Mouse (Mus musculus): ENCODE measurements around the gene Usp10. TPM values are rescaled to one million over a fixed set of nuclear protein-coding genes. Genes with fewer than 3 reads are reported as not detected.

Usp10 gene
- polyA plus RNA-seq, 1 experiment from 2014 or later: 75.7 TPM

- H3K36me3 ChIP-seq (ENCODE audit: control insufficient read depth, insufficient read depth): no peaks in the 10 kb centered on the region
- H3K4me1 ChIP-seq (ENCODE audit: control insufficient read depth, low read depth, low read length): peaks cover 61% of the 10 kb centered on the region
- H3K27me3 ChIP-seq (ENCODE audit: control insufficient read depth, insufficient read depth, low read depth, low read length): no peaks in the 10 kb centered on the region
- H3K9ac ChIP-seq (ENCODE audit: low read depth, low read length): peak overlapping the region; percentile 87
- WGBS (ENCODE audit: insufficient replicate concordance): under 1% methylated on average over 30 of the region's 30 CpGs
- H3K4me3 ChIP-seq (ENCODE audit: low read depth, low read length): peak overlapping the region; percentile 81
- H3K9me3 ChIP-seq (replicated peaks; ENCODE audit: control insufficient read depth, low read length): no peaks in the 10 kb centered on the region
- H3K4me2 ChIP-seq (ENCODE audit: low read depth, low read length): peak overlapping the region; percentile 93
- ATAC-seq (ENCODE audit: low read depth): peak; percentile 10
- H3K27ac ChIP-seq (ENCODE audit: low read length): peak overlapping the region; percentile 93
These were observed 1.2 kb downstream of the Usp10 start for GRCm38 (mm10) chr8:119911258-119911962.

- no peak for ATAC-seq (ENCODE audit: low read depth)
- Histone ChIP-seq H3K9me3 (replicated peaks; ENCODE audit: control insufficient read depth, low read length) (no peaks in the 10 kb centered on the region), H3K27ac (ENCODE audit: low read length) (peak overlapping the region; percentile 75), H3K4me1 (ENCODE audit: control insufficient read depth, low read depth, low read length) (peaks cover 70% of the 10 kb centered on the region), H3K36me3 (ENCODE audit: control insufficient read depth, insufficient read depth) (no peaks in the 10 kb centered on the region), H3K9ac (ENCODE audit: low read depth, low read length) (peak overlapping the region; percentile 87), H3K4me3 (ENCODE audit: low read depth, low read length) (peak overlapping the region; percentile 81), H3K27me3 (ENCODE audit: control insufficient read depth, insufficient read depth, low read depth, low read length) (no peaks in the 10 kb centered on the region), H3K4me2 (ENCODE audit: low read depth, low read length) (peak overlapping the region; percentile 93)
- 54% methylated on average over 6 of the region's 6 CpGs for WGBS (ENCODE audit: insufficient replicate concordance)
These were observed 2.5 kb downstream of the Usp10 start for GRCm38 (mm10) chr8:119912643-119913042.

GRCm38 (mm10) chr8:119913181-119913580 lies 3.0 kb downstream of the Usp10 start:
- Histone ChIP-seq H3K9me3 (replicated peaks; ENCODE audit: control insufficient read depth, low read length) (no peaks in the 10 kb centered on the region), H3K4me3 (ENCODE audit: low read depth, low read length) (peak overlapping the region; percentile 81), H3K4me1 (ENCODE audit: control insufficient read depth, low read depth, low read length) (peaks cover 69% of the 10 kb centered on the region), H3K36me3 (ENCODE audit: control insufficient read depth, insufficient read depth) (no peaks in the 10 kb centered on the region), H3K9ac (ENCODE audit: low read depth, low read length) (peak overlapping the region; percentile 87), H3K4me2 (ENCODE audit: low read depth, low read length) (peak overlapping the region; percentile 93), H3K27me3 (ENCODE audit: control insufficient read depth, insufficient read depth, low read depth, low read length) (no peaks in the 10 kb centered on the region), H3K27ac (ENCODE audit: low read length) (peak overlapping the region; percentile 75)
- ATAC-seq (ENCODE audit: low read depth): no peak
- 53% methylated on average over 3 of the region's 3 CpGs for WGBS (ENCODE audit: insufficient replicate concordance)

DNA sequence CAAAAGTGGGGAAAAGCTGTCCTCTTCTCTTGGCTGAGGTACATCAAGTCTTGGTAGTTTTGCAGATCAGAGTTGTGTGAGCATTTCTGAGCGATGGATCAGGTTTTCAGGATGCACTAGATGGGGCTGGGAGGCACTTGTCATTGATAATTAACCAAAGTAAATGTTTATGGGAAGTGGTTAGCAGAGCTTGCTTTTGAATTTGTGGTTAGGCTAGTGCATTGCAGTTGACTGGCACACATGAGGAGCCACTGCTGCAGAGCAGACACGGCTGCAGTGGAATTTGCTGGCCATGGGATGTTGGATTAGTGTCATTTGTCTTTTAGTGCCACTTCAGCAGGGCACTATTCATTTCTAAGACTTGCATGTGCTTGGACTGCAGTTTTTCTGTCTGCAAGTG lies 4.0 kb downstream of the Usp10 start:
- Histone ChIP-seq H3K27ac (ENCODE audit: low read length) (peak overlapping the region; percentile 75), H3K36me3 (ENCODE audit: control insufficient read depth, insufficient read depth) (no peaks in the 10 kb centered on the region), H3K4me1 (ENCODE audit: control insufficient read depth, low read depth, low read length) (peaks cover 71% of the 10 kb centered on the region), H3K4me2 (ENCODE audit: low read depth, low read length) (peak overlapping the region; percentile 93), H3K9me3 (replicated peaks; ENCODE audit: control insufficient read depth, low read length) (no peaks in the 10 kb centered on the region), H3K9ac (ENCODE audit: low read depth, low read length) (peak overlapping the region; percentile 87), H3K27me3 (ENCODE audit: control insufficient read depth, insufficient read depth, low read depth, low read length) (no peaks in the 10 kb centered on the region), H3K4me3 (ENCODE audit: low read depth, low read length) (peak overlapping the region; percentile 5)
- no peak for ATAC-seq (ENCODE audit: low read depth)
- 13% methylated on average over 2 of the region's 2 CpGs for WGBS (ENCODE audit: insufficient replicate concordance)

GRCm38 (mm10) chr8:119915298-119915697 lies 5.1 kb downstream of the Usp10 start:
- no peaks in the 10 kb centered on the region for H3K9me3 ChIP-seq (replicated peaks; ENCODE audit: control insufficient read depth, low read length)
- H3K27me3 ChIP-seq (ENCODE audit: control insufficient read depth, insufficient read depth, low read depth, low read length): no peaks in the 10 kb centered on the region
- H3K27ac ChIP-seq (ENCODE audit: low read length): peak overlapping the region; percentile 75
- peaks cover 74% of the 10 kb centered on the region for H3K4me1 ChIP-seq (ENCODE audit: control insufficient read depth, low read depth, low read length)
- no peak overlapping the region for H3K4me3 ChIP-seq (ENCODE audit: low read depth, low read length)
- peak overlapping the region; percentile 93 for H3K4me2 ChIP-seq (ENCODE audit: low read depth, low read length)
- 77% methylated on average over 4 of the region's 4 CpGs for WGBS (ENCODE audit: insufficient replicate concordance)
- H3K36me3 ChIP-seq (ENCODE audit: control insufficient read depth, insufficient read depth): no peaks in the 10 kb centered on the region
- no peak for ATAC-seq (ENCODE audit: low read depth)
- peak overlapping the region; percentile 87; the same call in 1 of the 2 replicates for H3K9ac ChIP-seq (ENCODE audit: low read depth, low read length)

DNA sequence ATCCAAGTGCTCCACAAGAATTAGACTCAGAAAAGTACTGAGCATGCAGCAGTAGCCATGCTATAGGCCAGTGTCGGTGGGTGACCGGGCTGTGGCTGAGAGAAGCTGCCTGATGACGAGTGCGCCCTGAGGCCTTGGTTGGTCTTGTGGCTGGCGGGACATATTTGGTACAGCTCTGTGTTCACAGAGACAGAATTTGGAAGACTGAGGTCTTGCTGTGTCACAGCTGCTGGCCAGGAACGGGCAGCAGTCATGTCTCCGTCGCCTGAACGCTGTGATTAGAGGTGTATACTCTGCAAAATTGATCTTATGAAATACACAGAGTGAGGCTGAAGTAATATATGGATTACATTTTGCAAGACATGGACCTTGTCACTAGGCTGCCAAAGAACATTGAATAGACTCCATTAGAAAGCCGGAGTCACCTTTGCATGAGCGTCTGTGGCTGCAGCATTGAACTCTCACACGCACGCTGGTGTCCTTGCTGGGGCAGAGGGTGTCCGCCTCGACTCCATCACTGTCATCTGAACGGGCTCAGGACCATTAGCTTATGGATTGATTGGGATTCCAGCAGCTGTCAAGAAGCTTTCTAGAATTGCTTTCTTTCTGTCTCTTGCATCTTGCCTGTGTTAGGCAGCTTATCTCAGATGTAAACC lies 6.2 kb downstream of the Usp10 start:
- ATAC-seq (ENCODE audit: low read depth): no peak
- peak overlapping the region; percentile 71 for H3K4me2 ChIP-seq (ENCODE audit: low read depth, low read length)
- H3K4me3 ChIP-seq (ENCODE audit: low read depth, low read length): peak overlapping the region; percentile 15; the same call in 1 of the 2 replicates
- H3K9ac ChIP-seq (ENCODE audit: low read depth, low read length): peak overlapping the region; percentile 64
- peaks cover 85% of the 10 kb centered on the region for H3K4me1 ChIP-seq (ENCODE audit: control insufficient read depth, low read depth, low read length)
- H3K27ac ChIP-seq (ENCODE audit: low read length): peak overlapping the region; percentile 93
- H3K9me3 ChIP-seq (replicated peaks; ENCODE audit: control insufficient read depth, low read length): no peaks in the 10 kb centered on the region
- H3K36me3 ChIP-seq (ENCODE audit: control insufficient read depth, insufficient read depth): no peaks in the 10 kb centered on the region
- H3K27me3 ChIP-seq (ENCODE audit: control insufficient read depth, insufficient read depth, low read depth, low read length): no peaks in the 10 kb centered on the region
- WGBS (ENCODE audit: insufficient replicate concordance): 57% methylated on average over 16 of the region's 16 CpGs

- H3K4me3 ChIP-seq (ENCODE audit: low read depth, low read length): peak overlapping the region; percentile 45
- whole genome bisulfite sequencing (ENCODE audit: insufficient replicate concordance): 37% methylated on average over 3 of the region's 3 CpGs
- H3K27ac ChIP-seq (ENCODE audit: low read length): peak overlapping the region; percentile 93
- peak; percentile 38 for ATAC-seq (ENCODE audit: low read depth)
- H3K4me2 ChIP-seq (ENCODE audit: low read depth, low read length): peak overlapping the region; percentile 71
- no peaks in the 10 kb centered on the region for H3K36me3 ChIP-seq (ENCODE audit: control insufficient read depth, insufficient read depth)
- peaks cover 80% of the 10 kb centered on the region for H3K4me1 ChIP-seq (ENCODE audit: control insufficient read depth, low read depth, low read length)
- H3K9ac ChIP-seq (ENCODE audit: low read depth, low read length): peak overlapping the region; percentile 64
- no peaks in the 10 kb centered on the region for H3K27me3 ChIP-seq (ENCODE audit: control insufficient read depth, insufficient read depth, low read depth, low read length)
- H3K9me3 ChIP-seq (replicated peaks; ENCODE audit: control insufficient read depth, low read length): no peaks in the 10 kb centered on the region
These were observed 7.3 kb downstream of the Usp10 start for GRCm38 (mm10) chr8:119917415-119917814.

GRCm38 (mm10) chr8:119918155-119918567 lies 8.0 kb downstream of the Usp10 start:
- ATAC-seq (ENCODE audit: low read depth): peak; percentile 99
- H3K4me1 ChIP-seq (ENCODE audit: control insufficient read depth, low read depth, low read length): peaks cover 73% of the 10 kb centered on the region
- no peaks in the 10 kb centered on the region for H3K36me3 ChIP-seq (ENCODE audit: control insufficient read depth, insufficient read depth)
- H3K27ac ChIP-seq (ENCODE audit: low read length): peak overlapping the region; percentile 93
- H3K4me3 ChIP-seq (ENCODE audit: low read depth, low read length): peak overlapping the region; percentile 47
- peak overlapping the region; percentile 71 for H3K4me2 ChIP-seq (ENCODE audit: low read depth, low read length)
- no peaks in the 10 kb centered on the region for H3K27me3 ChIP-seq (ENCODE audit: control insufficient read depth, insufficient read depth, low read depth, low read length)
- H3K9ac ChIP-seq (ENCODE audit: low read depth, low read length): peak overlapping the region; percentile 64
- no peaks in the 10 kb centered on the region for H3K9me3 ChIP-seq (replicated peaks; ENCODE audit: control insufficient read depth, low read length)
- WGBS (ENCODE audit: insufficient replicate concordance): 25% methylated on average over 1 of the region's 1 CpGs

DNA sequence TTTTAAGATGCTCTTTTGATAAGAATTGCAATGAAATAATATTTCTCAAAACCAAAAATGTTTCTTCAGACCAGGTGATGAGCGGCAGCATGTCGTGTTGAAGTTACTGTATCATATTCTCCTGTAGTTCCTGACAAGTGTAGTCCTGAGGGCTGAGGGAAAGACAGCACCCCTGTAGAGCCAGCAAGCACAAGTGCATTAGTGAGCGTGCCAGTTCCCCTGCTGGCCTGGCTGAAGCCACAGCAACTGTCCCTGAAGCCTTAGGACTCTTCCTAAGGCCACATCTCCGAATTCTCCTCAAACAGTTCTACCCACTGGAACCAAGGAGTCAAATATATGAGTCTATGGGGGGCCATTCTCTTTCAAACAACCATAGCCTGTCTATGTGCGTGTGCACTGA lies 13.1 kb downstream of the Usp10 start:
- 85% methylated on average over 5 of the region's 5 CpGs for WGBS (ENCODE audit: insufficient replicate concordance)
- no peak overlapping the region for H3K4me3 ChIP-seq (ENCODE audit: low read depth, low read length)
- no peaks in the 10 kb centered on the region for H3K27me3 ChIP-seq (ENCODE audit: control insufficient read depth, insufficient read depth, low read depth, low read length)
- H3K36me3 ChIP-seq (ENCODE audit: control insufficient read depth, insufficient read depth): no peaks in the 10 kb centered on the region
- no peak overlapping the region for H3K9ac ChIP-seq (ENCODE audit: low read depth, low read length)
- H3K9me3 ChIP-seq (replicated peaks; ENCODE audit: control insufficient read depth, low read length): no peaks in the 10 kb centered on the region
- no peak overlapping the region for H3K4me2 ChIP-seq (ENCODE audit: low read depth, low read length)
- peaks cover 58% of the 10 kb centered on the region for H3K4me1 ChIP-seq (ENCODE audit: control insufficient read depth, low read depth, low read length)
- ATAC-seq (ENCODE audit: low read depth): no peak
- H3K27ac ChIP-seq (ENCODE audit: low read length): no peak overlapping the region

Measured in liver, embryonic 16.5 days (tissue).